Mouse (Mus musculus) heart, embryonic 14.5 days (tissue): ENCODE results near the gene Ranbp1. TPM values are rescaled to one million over a fixed set of nuclear protein-coding genes. Genes with fewer than 3 reads are reported as not detected.
"Not testable (repeated sequence)": the region's sequence is repeated elsewhere in the genome, so short reads cannot be mapped to it uniquely, and the experiment has no call there.

Experiments used
- ATAC-seq: fragments of 200-750 bp; cut with Nextera tagmentation; 2 replicates; pipeline ENCODE4 v1.8.0; 2017; ENCODE audit warnings: low read depth, moderate TSS enrichment; ENCODE audit not compliant: insufficient number of reproducible peaks, insufficient read depth, low FRiP score
- H3K27ac ChIP-seq, 2 experiments: fragments of 200-500 bp in 1 of 2; fragments of 300-500 bp in 1 of 2; sonication (generic) in 1 of 2; replicated peaks in 1 of 2; 2 replicates each; pipeline ENCODE4 v1.5.1; 2012 to 2014; ENCODE audit warnings: low read depth in 2 of 2, low read length in 2 of 2, control low read depth in 1 of 2, mild to moderate bottlenecking in 1 of 2, mixed read lengths in 1 of 2; ENCODE audit not compliant: control insufficient read depth in 1 of 2, insufficient read depth in 1 of 2
- H3K27me3 ChIP-seq: fragments of 300-500 bp; sonication (generic); 2 replicates; pipeline ENCODE4 v1.6.1; 2014; ENCODE audit warnings: mild to moderate bottlenecking, low read length, control low read depth; ENCODE audit not compliant: control insufficient read depth, insufficient read depth
- H3K36me3 ChIP-seq: fragments of 300-500 bp; sonication (generic); 2 replicates; pipeline ENCODE4 v1.6.1; 2014; ENCODE audit warnings: mild to moderate bottlenecking, control low read depth, low read length, mixed read lengths; ENCODE audit not compliant: control insufficient read depth, insufficient read depth
- H3K4me1 ChIP-seq, 2 experiments: fragments of 200-500 bp in 1 of 2; fragments of 300-500 bp in 1 of 2; sonication (generic) in 1 of 2; 2 replicates each; pipeline ENCODE4 v1.6.1; 2012 to 2014; ENCODE audit warnings: low read length in 2 of 2, control low read depth in 1 of 2, mixed read lengths in 1 of 2; ENCODE audit not compliant: control insufficient read depth in 2 of 2, insufficient read depth in 2 of 2
- H3K4me2 ChIP-seq: fragments of 300-500 bp; sonication (generic); 2 replicates; pipeline ENCODE4 v1.6.1; 2014; ENCODE audit warnings: mild to moderate bottlenecking, low read length
- H3K4me3 ChIP-seq, 2 experiments: fragments of 200-500 bp in 1 of 2; fragments of 300-500 bp in 1 of 2; sonication (generic) in 1 of 2; 2 replicates each; pipeline ENCODE4 v1.5.1; 2012 to 2014; ENCODE audit warnings: low read length in 2 of 2, mild to moderate bottlenecking in 2 of 2, control low read depth in 1 of 2, low read depth in 1 of 2, moderate library complexity in 1 of 2; ENCODE audit not compliant: control insufficient read depth in 1 of 2, insufficient read depth in 1 of 2
- H3K9ac ChIP-seq: fragments of 300-500 bp; sonication (generic); 2 replicates; pipeline ENCODE4 v1.6.1; 2014; ENCODE audit warnings: mild to moderate bottlenecking, low read length
- H3K9me3 ChIP-seq: fragments of 300-500 bp; sonication (generic); 2 replicates; pipeline ENCODE4 v1.6.1; 2016; ENCODE audit warnings: low read length, control low read depth; ENCODE audit not compliant: control insufficient read depth
- WGBS: fragments of 180-500 bp; shearing (Covaris S2); extraction: QIAGEN DNeasy Blood & Tissue Kit; methylation state at CpG from one replicate; pipeline ENCODE4 v1.1.7; 2014; 5-methylcytosine and 5-hydroxymethylcytosine counted together
- polyA plus RNA-seq: library from polyadenylated mRNA; unstranded; fragments of >200 nt; fragmentation: Nextera tagmentation; extraction: Ambion mirVana; gene quantifications from 2 replicates; pipeline ENCODE4 v1.2.1, GENCODE M21; 2014

The Ranbp1 gene
- polyA plus RNA-seq, 1 experiment from 2014 or later: 354 TPM

DNA sequence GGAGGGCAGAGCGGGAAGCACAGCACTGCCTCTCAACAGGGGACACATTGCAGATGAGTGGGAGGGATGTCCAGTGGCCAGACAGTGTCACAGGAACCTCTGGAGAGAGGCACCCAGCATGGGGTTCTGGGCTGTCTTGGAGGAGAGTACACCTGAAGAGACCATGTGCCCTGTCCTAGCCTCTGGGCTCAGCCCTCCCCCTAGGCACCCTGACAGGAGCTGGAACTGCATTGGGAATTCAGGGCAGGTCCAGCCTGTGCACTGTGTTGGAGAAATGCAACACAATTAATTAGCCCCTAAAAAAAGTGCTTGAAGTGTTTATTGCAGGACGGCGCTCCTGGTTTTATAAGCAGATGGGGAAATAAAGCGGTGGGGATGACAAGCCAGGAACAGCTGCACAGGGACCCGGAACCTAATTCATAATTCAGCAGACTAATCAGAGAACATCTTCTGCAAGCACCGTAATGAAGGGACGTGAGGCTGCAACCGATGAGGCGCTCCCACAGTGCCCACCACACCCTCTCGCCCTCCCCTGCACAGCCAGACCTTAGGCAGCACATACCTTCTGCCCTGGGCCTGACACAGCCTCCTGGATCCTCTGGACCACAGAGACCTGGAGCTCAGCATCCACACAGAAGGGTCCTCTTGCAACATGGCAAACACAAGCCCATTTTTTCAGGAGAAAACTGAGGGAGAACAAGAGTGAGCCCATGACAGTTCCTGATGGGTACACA, 50.0 kb downstream of the Ranbp1 start:
- H3K9ac ChIP-seq: no peak overlapping the region

DNA sequence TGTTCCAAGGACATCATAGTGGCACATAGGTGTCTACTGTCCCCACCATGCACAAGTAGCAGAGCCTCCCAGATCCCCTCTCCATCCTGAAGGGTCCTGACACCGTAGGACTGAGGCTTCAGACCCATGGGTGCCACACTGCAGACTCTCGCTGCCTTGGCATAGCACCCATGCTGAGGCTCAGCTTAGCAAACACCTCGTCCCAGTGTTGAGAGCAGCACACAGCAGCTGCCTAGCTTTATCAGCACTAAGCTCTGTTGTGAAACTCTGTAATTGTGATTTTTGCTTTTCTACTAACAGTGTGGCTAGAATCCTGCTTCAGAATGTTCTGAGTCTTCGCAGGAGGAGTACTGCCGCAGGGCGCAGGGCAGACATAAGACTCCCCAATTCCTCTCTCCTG, 50.7 kb downstream of the Ranbp1 start:
- Histone ChIP-seq H3K4me2 (no peak overlapping the region), H3K9ac (no peak overlapping the region), H3K4me3 (no peak overlapping the region), H3K27ac (no peak overlapping the region), H3K36me3 (no peaks in the 10 kb centered on the region), H3K27me3 (no peaks in the 10 kb centered on the region), H3K4me1 (peaks cover 0 to 4% of the 10 kb centered on the region in 2 experiments; a peak in 2 of 4 replicates), H3K9me3 (no peaks in the 10 kb centered on the region)
- WGBS: 80% methylated on average over 6 of the region's 6 CpGs
- ATAC-seq: no peak

More for the DNA sequence above, 50.0 kb downstream of the Ranbp1 start:
- H3K9me3 ChIP-seq: no peaks in the 10 kb centered on the region
- no peak overlapping the region for H3K4me3 ChIP-seq
- H3K36me3 ChIP-seq: no peaks in the 10 kb centered on the region
- H3K4me2 ChIP-seq: no peak overlapping the region
- ATAC-seq: no peak
- WGBS: 81% methylated on average over 10 of the region's 10 CpGs
- H3K4me1 ChIP-seq: peaks cover 0 to 4% of the 10 kb centered on the region in 2 experiments; a peak in 2 of 4 replicates
- no peak overlapping the region for H3K27ac ChIP-seq
- H3K27me3 ChIP-seq: no peaks in the 10 kb centered on the region

DNA sequence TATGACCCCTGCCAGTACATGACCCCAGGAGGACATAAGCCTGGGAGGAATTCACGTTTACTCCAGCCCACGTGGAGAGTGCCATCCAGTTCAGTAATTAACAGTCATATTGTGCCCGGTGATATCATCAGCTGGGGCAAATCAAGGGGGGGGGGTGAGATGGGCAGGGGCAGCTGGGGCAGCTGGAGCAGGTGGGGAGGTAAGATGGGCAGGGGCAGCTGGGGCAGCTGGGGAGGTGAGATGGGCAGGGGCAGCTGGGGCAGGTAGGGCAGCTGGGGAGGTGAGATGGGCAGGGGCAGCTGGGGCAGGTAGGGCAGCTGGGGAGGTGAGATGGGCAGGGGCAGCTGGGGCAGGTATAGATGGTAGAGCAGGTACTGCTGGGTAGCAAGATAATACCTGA, 53.0 kb downstream of the Ranbp1 start:
- H3K4me3 ChIP-seq, H3K27ac ChIP-seq, ATAC-seq, H3K4me2 ChIP-seq, H3K36me3 ChIP-seq, H3K4me1 ChIP-seq, H3K9me3 ChIP-seq, H3K27me3 ChIP-seq, H3K9ac ChIP-seq: not testable (repeated sequence)
- WGBS: 55% methylated on average over 3 of the region's 3 CpGs

DNA sequence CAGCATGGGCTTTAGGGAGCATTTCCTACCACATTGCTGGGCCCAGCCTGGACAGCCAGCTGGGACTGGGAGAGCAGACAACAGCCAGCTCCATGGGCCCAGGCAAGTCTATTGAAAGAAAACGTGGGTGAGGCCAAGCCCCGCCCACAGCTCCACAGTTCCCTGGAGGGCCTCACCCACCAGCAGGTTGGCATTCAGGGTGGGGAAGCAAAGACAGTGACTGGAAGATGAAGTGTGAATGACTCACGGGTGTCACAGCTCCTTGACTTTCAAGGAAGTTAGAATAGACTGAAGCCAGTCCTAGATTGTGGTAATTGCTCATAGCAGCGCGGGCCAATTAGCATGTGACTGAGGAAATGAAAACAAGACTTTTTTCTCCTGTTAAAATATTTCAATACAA, 53.5 kb downstream of the Ranbp1 start:
- Histone ChIP-seq H3K36me3 (no peaks in the 10 kb centered on the region), H3K27ac (no peak overlapping the region), H3K4me1 (peaks cover 0 to 4% of the 10 kb centered on the region in 2 experiments; a peak in 2 of 4 replicates), H3K4me3 (no peak overlapping the region), H3K27me3 (no peaks in the 10 kb centered on the region), H3K9ac (no peak overlapping the region), H3K9me3 (no peaks in the 10 kb centered on the region), H3K4me2 (no peak overlapping the region)
- 58% methylated on average over 5 of the region's 5 CpGs for WGBS
- no peak for ATAC-seq

DNA sequence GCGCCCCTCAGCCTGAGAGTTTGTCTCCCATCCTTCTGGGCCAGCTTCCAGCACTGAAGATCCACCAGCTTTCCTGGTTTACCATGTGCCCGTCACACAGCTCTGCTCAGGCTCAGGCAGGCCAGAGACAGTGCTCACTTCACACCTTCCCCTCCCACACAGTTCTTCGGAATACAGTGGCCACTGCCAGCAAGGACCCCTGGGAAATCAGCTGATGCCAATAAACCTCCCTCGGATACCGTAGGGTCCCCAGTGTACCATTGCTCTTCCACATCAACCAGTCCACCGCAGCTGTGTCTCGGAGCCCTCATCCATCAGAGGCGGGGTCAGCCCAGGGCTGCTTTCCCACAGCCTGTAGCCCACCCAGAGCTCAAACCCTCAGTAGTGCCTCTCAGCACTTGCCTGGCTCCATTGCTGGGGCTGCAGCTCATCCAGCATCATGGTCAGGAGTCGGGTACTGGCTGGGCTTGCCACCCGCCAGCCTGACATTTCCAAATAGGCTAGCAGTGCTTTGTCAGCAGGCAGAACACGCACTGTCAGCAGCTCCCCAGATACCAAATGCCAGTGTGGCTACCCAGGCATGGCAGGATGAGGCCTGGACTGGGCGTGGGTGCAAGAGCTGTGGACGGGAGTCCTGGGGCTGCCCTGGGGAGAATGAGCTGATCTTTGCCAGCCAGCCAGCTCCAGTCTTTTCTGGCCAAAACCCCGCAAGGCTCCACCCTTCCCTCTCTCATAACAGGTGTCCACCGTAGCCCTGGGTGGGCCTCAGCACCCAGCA, 54.1 kb downstream of the Ranbp1 start:
- H3K36me3 ChIP-seq: no peaks in the 10 kb centered on the region
- no peak overlapping the region for H3K27ac ChIP-seq
- H3K4me3 ChIP-seq: no peak overlapping the region
- H3K4me2 ChIP-seq: no peak overlapping the region
- H3K4me1 ChIP-seq: peaks cover 0 to 4% of the 10 kb centered on the region in 2 experiments; a peak in 2 of 4 replicates
- H3K9me3 ChIP-seq: no peaks in the 10 kb centered on the region
- no peaks in the 10 kb centered on the region for H3K27me3 ChIP-seq
- 74% methylated on average over 15 of the region's 15 CpGs for WGBS
- no peak overlapping the region for H3K9ac ChIP-seq
- ATAC-seq: no peak

DNA sequence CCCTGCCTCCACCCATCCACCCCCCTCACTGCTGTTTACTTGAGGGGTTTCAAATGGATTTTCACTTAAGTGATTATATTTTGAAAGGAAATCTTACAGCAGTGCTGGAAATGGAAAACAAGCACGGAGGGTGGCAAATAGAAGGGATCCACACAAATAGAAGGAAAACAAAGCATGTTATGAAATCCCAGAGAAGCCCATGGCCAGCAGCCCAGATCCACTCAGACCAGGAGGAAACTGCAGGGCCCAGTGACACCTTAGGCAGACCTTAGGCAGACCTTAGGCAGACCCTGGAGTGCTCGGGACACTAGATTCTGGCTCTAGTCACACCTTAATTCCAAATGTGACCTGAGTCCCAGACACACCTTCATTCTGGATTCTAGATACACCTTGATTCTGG, 57.5 kb downstream of the Ranbp1 start:
- no peak overlapping the region for H3K27ac ChIP-seq
- H3K4me3 ChIP-seq: no peak overlapping the region
- no peaks in the 10 kb centered on the region for H3K27me3 ChIP-seq
- H3K4me1 ChIP-seq: peaks cover 10 to 19% of the 10 kb centered on the region in 2 experiments
- no peak overlapping the region for H3K9ac ChIP-seq
- no peak overlapping the region for H3K4me2 ChIP-seq
- 0 out of 2 replicates have a peak, but pooled peaks cover 4% of the 10 kb centered on the region for H3K9me3 ChIP-seq
- no peaks in the 10 kb centered on the region for H3K36me3 ChIP-seq
- ATAC-seq: no peak
- 73% methylated on average over 2 of the region's 2 CpGs for WGBS
